Mouse (Mus musculus) embryonic facial prominence, embryonic 15.5 days (tissue): ENCODE results near the gene Ep400. TPM values are rescaled to one million over a fixed set of nuclear protein-coding genes. Genes with fewer than 3 reads are reported as not detected.

Experiments used
- ATAC-seq: fragments of 200-750 bp; cut with Nextera tagmentation; 2 replicates; pipeline ENCODE4 v1.8.0; 2017; ENCODE audit warnings: low read depth, moderate TSS enrichment; ENCODE audit not compliant: insufficient number of reproducible peaks, low FRiP score, low TSS enrichment
- H3K27ac ChIP-seq: fragments of 300-500 bp; sonication (generic); replicated peaks from 2 replicates; pipeline ENCODE4 v1.5.1; 2015; ENCODE audit warnings: mild to moderate bottlenecking, inconsistent platforms
- H3K27me3 ChIP-seq: fragments of 300-500 bp; sonication (generic); 2 replicates; pipeline ENCODE4 v1.6.1; 2015; ENCODE audit warnings: inconsistent platforms
- H3K36me3 ChIP-seq: fragments of 300-500 bp; sonication (generic); 2 replicates; pipeline ENCODE4 v1.6.1; 2015; ENCODE audit warnings: mild to moderate bottlenecking, inconsistent platforms
- H3K4me1 ChIP-seq: fragments of 300-500 bp; sonication (generic); 2 replicates; pipeline ENCODE4 v1.6.1; 2015; ENCODE audit warnings: inconsistent platforms
- H3K4me2 ChIP-seq: fragments of 300-500 bp; sonication (generic); replicated peaks from 2 replicates; pipeline ENCODE4 v1.6.1; 2015; ENCODE audit warnings: mild to moderate bottlenecking, inconsistent platforms
- H3K4me3 ChIP-seq: fragments of 300-500 bp; sonication (generic); replicated peaks from 2 replicates; pipeline ENCODE4 v1.5.1; 2015; ENCODE audit warnings: mild to moderate bottlenecking, inconsistent platforms
- H3K9ac ChIP-seq: fragments of 300-500 bp; sonication (generic); 2 replicates; pipeline ENCODE4 v1.6.1; 2015; ENCODE audit warnings: inconsistent platforms
- H3K9me3 ChIP-seq: fragments of 300-500 bp; sonication (generic); replicated peaks from 2 replicates; pipeline ENCODE4 v1.6.1; 2016; ENCODE audit warnings: inconsistent platforms
- WGBS: fragments of 180-500 bp; shearing (Covaris S2); methylation state at CpG from one replicate; pipeline ENCODE4 v1.1.7; 2015; 5-methylcytosine and 5-hydroxymethylcytosine counted together
- microRNA-seq: library from miRNA; unstranded; fragments of <30 nt; microRNA quantifications from one replicate; pipeline ENCODE4, GENCODE M21; 2016; ENCODE audit warnings: borderline number of aligned reads
- polyA plus RNA-seq: library from polyadenylated mRNA; unstranded; fragments of >200 nt; fragmentation: Nextera tagmentation; extraction: Ambion mirVana; gene quantifications from 2 replicates; pipeline ENCODE4 v1.2.1, GENCODE M21; 2015

Gene Ep400
- polyA plus RNA-seq, 1 experiment from 2014 or later = 51.6 TPM

DNA sequence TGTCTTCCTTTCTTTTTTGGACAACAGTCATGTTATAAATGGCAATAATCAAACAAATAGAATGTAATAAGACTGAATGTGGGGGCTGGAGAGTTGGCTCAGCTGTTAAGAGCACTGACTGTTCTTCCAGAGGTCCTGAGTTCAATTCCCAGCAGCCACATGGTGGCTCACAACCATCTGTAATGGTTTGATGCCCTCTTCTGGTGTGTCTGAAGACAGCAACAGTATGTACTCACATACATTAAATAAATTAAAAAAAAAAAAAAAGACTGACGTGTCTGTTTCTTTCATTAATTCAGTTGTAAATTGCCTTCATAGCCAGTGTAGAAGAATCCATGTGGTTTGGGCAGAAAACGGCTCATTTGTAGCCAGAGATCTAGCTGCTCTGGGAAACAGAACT is 146.2 kb downstream of the Ep400 start:
- H3K4me3 ChIP-seq = no peak overlapping the region
- H3K36me3 ChIP-seq = no peaks in the 10 kb centered on the region
- no peak overlapping the region for H3K27ac ChIP-seq
- peaks cover 9% of the 10 kb centered on the region; the same call in 1 of the 2 replicates for H3K27me3 ChIP-seq
- 49% methylated on average over 2 of the region's 2 CpGs for WGBS
- no peak overlapping the region for H3K4me2 ChIP-seq
- no peak overlapping the region for H3K9ac ChIP-seq
- peaks cover 5% of the 10 kb centered on the region; the same call in 1 of the 2 replicates for H3K4me1 ChIP-seq
- no peaks in the 10 kb centered on the region for H3K9me3 ChIP-seq
- ATAC-seq = no peak

DNA sequence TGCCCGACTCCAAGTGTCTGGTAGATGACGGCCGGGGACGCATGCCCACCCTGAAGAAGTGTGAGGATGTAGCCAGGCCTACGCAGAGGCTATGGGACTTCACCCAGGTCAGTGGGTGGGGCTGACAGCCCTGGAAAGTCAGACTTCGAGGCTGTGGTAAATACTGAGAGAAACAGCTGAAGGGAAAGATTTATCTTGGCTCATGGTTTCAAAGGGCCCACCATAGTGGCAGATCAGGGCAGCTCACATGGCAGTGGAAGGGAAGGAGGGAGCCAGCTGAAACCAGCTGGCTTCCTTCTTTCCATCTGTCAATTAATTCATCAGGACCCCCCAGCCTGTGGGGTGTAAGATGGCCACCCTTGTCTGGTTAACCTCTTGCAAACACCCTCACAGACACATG is 151.3 kb downstream of the Ep400 start:
- ATAC-seq = no peak
- WGBS = 80% methylated on average over 6 of the region's 6 CpGs
- Histone ChIP-seq H3K4me2 (no peak overlapping the region), H3K27me3 (peaks cover 5% of the 10 kb centered on the region; the same call in 1 of the 2 replicates), H3K4me1 (no peaks in the 10 kb centered on the region), H3K36me3 (no peaks in the 10 kb centered on the region), H3K9ac (no peak overlapping the region), H3K9me3 (no peaks in the 10 kb centered on the region), H3K4me3 (no peak overlapping the region), H3K27ac (no peak overlapping the region)

Small RNAs within 50 kb of the gene (microRNA-seq; reads per million reads assigned to microRNA genes)
- gene Mir7026 = 1.7 reads per million, percentile 3 among the genes with 10 or more reads in this experiment

Other genes starting within 250 kb of the Ep400 start
- gene Galnt9, start 226.4 kb downstream of the Ep400 start, polyA plus RNA-seq = 1.6 and 1.7 TPM in 2 replicates
- 44.0 and 48.4 TPM in 2 replicates for gene Noc4l, start 117.3 kb downstream of the Ep400 start, polyA plus RNA-seq
- gene Ddx51, start 117.3 kb downstream of the Ep400 start, polyA plus RNA-seq = 24.6 and 25.6 TPM in 2 replicates
- gene Pus1, start 9.9 kb upstream of the Ep400 start, polyA plus RNA-seq = 35.1 and 35.9 TPM in 2 replicates
- 18.6 and 21.4 TPM in 2 replicates for gene Ulk1, start 39.4 kb upstream of the Ep400 start, polyA plus RNA-seq
- gene Hscb, start 69.1 kb upstream of the Ep400 start, polyA plus RNA-seq = 24.6 and 25.2 TPM in 2 replicates
- 17.1 and 23.5 TPM in 2 replicates for gene Chek2, start 69.3 kb upstream of the Ep400 start, polyA plus RNA-seq
- 12.6 and 12.7 TPM in 2 replicates for gene Ttc28, start 109.1 kb upstream of the Ep400 start, polyA plus RNA-seq